Mouse (Mus musculus) liver, embryonic 13.5 days (tissue): ENCODE measurements at regions not wholly inside any gene's neighbourhood (a gene's known extent, or its start where the extent isn't known, plus 50 kb on each side); places are given as distances from the start of the nearest gene placed in this dataset.

Experiments used
- ATAC-seq: fragments of 200-750 bp; cut with Nextera tagmentation; 2 replicates; pipeline ENCODE4 v1.8.0; 2017; ENCODE audit warnings: low read depth, mild to moderate bottlenecking, moderate number of reproducible peaks, moderate library complexity
- DNase-seq: peaks from one replicate; pipeline ENCODE4 v3.0.0; 2022
- H3K27ac ChIP-seq: fragments of 300-500 bp; sonication (generic); 2 replicates; pipeline ENCODE4 v1.5.1; 2015; ENCODE audit warnings: moderate library complexity, mild to moderate bottlenecking, inconsistent platforms
- H3K27me3 ChIP-seq: fragments of 300-500 bp; sonication (generic); 2 replicates; pipeline ENCODE4 v1.6.1; 2015; ENCODE audit warnings: mild to moderate bottlenecking, inconsistent platforms
- H3K36me3 ChIP-seq: fragments of 300-500 bp; sonication (generic); 2 replicates; pipeline ENCODE4 v1.6.1; 2015; ENCODE audit warnings: mild to moderate bottlenecking, inconsistent platforms
- H3K4me1 ChIP-seq: fragments of 300-500 bp; sonication (generic); replicated peaks from 2 replicates; pipeline ENCODE4 v1.6.1; 2015; ENCODE audit warnings: inconsistent platforms
- H3K4me2 ChIP-seq: fragments of 300-500 bp; sonication (generic); 2 replicates; pipeline ENCODE4 v1.6.1; 2015; ENCODE audit warnings: inconsistent platforms, mild to moderate bottlenecking, moderate library complexity
- H3K4me3 ChIP-seq: fragments of 300-500 bp; sonication (generic); replicated peaks from 2 replicates; pipeline ENCODE4 v1.5.1; 2015; ENCODE audit warnings: mild to moderate bottlenecking, inconsistent platforms
- H3K9ac ChIP-seq: fragments of 300-500 bp; sonication (generic); 2 replicates; pipeline ENCODE4 v1.6.1; 2015; ENCODE audit warnings: mild to moderate bottlenecking, inconsistent platforms
- H3K9me3 ChIP-seq: fragments of 300-500 bp; sonication (generic); replicated peaks from 2 replicates; pipeline ENCODE4 v1.6.1; 2016; ENCODE audit warnings: inconsistent platforms
- WGBS: fragments of 180-500 bp; shearing (Covaris S2); methylation state at CpG from one replicate; pipeline ENCODE4 v1.1.7; 2015; ENCODE audit not compliant: insufficient replicate concordance; 5-methylcytosine and 5-hydroxymethylcytosine counted together

GRCm38 (mm10) chr3:52181326-52182101 lies 76.6 kb upstream of the Maml3 start:
- H3K27me3 ChIP-seq = no peaks in the 10 kb centered on the region
- no peaks in the 10 kb centered on the region for H3K9me3 ChIP-seq
- DNase-seq (no peak), ATAC-seq (no peak)
- H3K27ac ChIP-seq = no peak overlapping the region; the same call in 1 of the 2 replicates
- H3K9ac ChIP-seq = no peak overlapping the region
- no peak overlapping the region for H3K4me3 ChIP-seq
- no peaks in the 10 kb centered on the region for H3K36me3 ChIP-seq
- 63% methylated on average over 9 of the region's 9 CpGs for WGBS
- H3K4me2 ChIP-seq = no peak overlapping the region
- H3K4me1 ChIP-seq = peaks cover 8% of the 10 kb centered on the region

- Histone ChIP-seq H3K27ac (no peak overlapping the region), H3K27me3 (no peaks in the 10 kb centered on the region), H3K36me3 (no peaks in the 10 kb centered on the region), H3K4me2 (no peak overlapping the region), H3K9me3 (no peaks in the 10 kb centered on the region), H3K4me3 (no peak overlapping the region), H3K9ac (no peak overlapping the region), H3K4me1 (peaks cover 8% of the 10 kb centered on the region)
- WGBS = 81% methylated on average over 12 of the region's 12 CpGs
- ATAC-seq (no peak), DNase-seq (no peak)
Measured at GRCm38 (mm10) chr3:52184241-52184640, 79.4 kb upstream of the Maml3 start.

GRCm38 (mm10) chr3:52185351-52185750 lies 80.5 kb upstream of the Maml3 start:
- ATAC-seq = no peak
- Histone ChIP-seq H3K4me3 (no peak overlapping the region), H3K27ac (no peak overlapping the region), H3K9ac (no peak overlapping the region), H3K4me2 (no peak overlapping the region), H3K27me3 (no peaks in the 10 kb centered on the region), H3K4me1 (peaks cover 6% of the 10 kb centered on the region), H3K36me3 (no peaks in the 10 kb centered on the region), H3K9me3 (no peaks in the 10 kb centered on the region)
- WGBS = 54% methylated on average over 2 of the region's 2 CpGs
- DNase-seq = no peak

- DNase-seq = no peak
- ATAC-seq = no peak
Measured at GRCm38 (mm10) chr3:52187401-52187801, 80.7 kb upstream of the Foxo1 start.

GRCm38 (mm10) chr3:52188303-52188702 lies 79.8 kb upstream of the Foxo1 start:
- no peak overlapping the region for H3K4me2 ChIP-seq
- no peak overlapping the region for H3K27ac ChIP-seq
- no peak overlapping the region for H3K4me3 ChIP-seq
- H3K36me3 ChIP-seq = no peaks in the 10 kb centered on the region
- no peaks in the 10 kb centered on the region for H3K27me3 ChIP-seq
- WGBS = 57% methylated on average over 6 of the region's 6 CpGs
- H3K9me3 ChIP-seq = no peaks in the 10 kb centered on the region
- ATAC-seq = no peak
- no peaks in the 10 kb centered on the region for H3K4me1 ChIP-seq
- H3K9ac ChIP-seq = no peak overlapping the region
- DNase-seq = no peak

More at GRCm38 (mm10) chr3:52187401-52187801, 80.7 kb upstream of the Foxo1 start:
- Histone ChIP-seq H3K9me3 (no peaks in the 10 kb centered on the region), H3K36me3 (no peaks in the 10 kb centered on the region), H3K27me3 (no peaks in the 10 kb centered on the region), H3K4me2 (no peak overlapping the region), H3K4me3 (no peak overlapping the region), H3K27ac (no peak overlapping the region), H3K9ac (no peak overlapping the region), H3K4me1 (no peaks in the 10 kb centered on the region)
- 62% methylated on average over 4 of the region's 4 CpGs for WGBS

GRCm38 (mm10) chr3:52189016-52189415 lies 79.1 kb upstream of the Foxo1 start:
- Histone ChIP-seq H3K27ac (no peak overlapping the region), H3K36me3 (no peaks in the 10 kb centered on the region), H3K4me3 (no peak overlapping the region), H3K4me1 (no peaks in the 10 kb centered on the region), H3K9me3 (no peaks in the 10 kb centered on the region), H3K9ac (no peak overlapping the region), H3K27me3 (no peaks in the 10 kb centered on the region), H3K4me2 (no peak overlapping the region)
- 67% methylated on average over 6 of the region's 6 CpGs for WGBS
- DNase-seq (no peak), ATAC-seq (no peak)

- WGBS = 49% methylated on average over 7 of the region's 7 CpGs
- H3K4me2 ChIP-seq = no peak overlapping the region
- ATAC-seq (no peak), DNase-seq (no peak)
- H3K27me3 ChIP-seq = 0 out of 2 replicates have a peak, but pooled peaks cover 3% of the 10 kb centered on the region
- no peak overlapping the region for H3K4me3 ChIP-seq
- H3K9ac ChIP-seq = no peak overlapping the region
- H3K36me3 ChIP-seq = no peaks in the 10 kb centered on the region
- H3K27ac ChIP-seq = no peak overlapping the region
- H3K9me3 ChIP-seq = no peaks in the 10 kb centered on the region
- H3K4me1 ChIP-seq = no peaks in the 10 kb centered on the region
Measured at GRCm38 (mm10) chr3:52190021-52190420, 78.1 kb upstream of the Foxo1 start.

- no peak overlapping the region for H3K27ac ChIP-seq
- 58% methylated on average over 7 of the region's 7 CpGs for WGBS
- H3K27me3 ChIP-seq = peaks cover 21% of the 10 kb centered on the region
- ATAC-seq (no peak), DNase-seq (no peak)
- H3K4me3 ChIP-seq = no peak overlapping the region
- H3K9me3 ChIP-seq = no peaks in the 10 kb centered on the region
- no peaks in the 10 kb centered on the region for H3K36me3 ChIP-seq
- no peak overlapping the region for H3K9ac ChIP-seq
- H3K4me2 ChIP-seq = no peak overlapping the region
- peaks cover 4% of the 10 kb centered on the region for H3K4me1 ChIP-seq
Measured at GRCm38 (mm10) chr3:52193026-52193425, 75.1 kb upstream of the Foxo1 start.

- Histone ChIP-seq H3K4me3 (no peak overlapping the region), H3K9me3 (no peaks in the 10 kb centered on the region), H3K27ac (no peak overlapping the region), H3K4me2 (no peak overlapping the region), H3K36me3 (no peaks in the 10 kb centered on the region), H3K4me1 (peaks cover 11% of the 10 kb centered on the region), H3K27me3 (peaks cover 30% of the 10 kb centered on the region), H3K9ac (no peak overlapping the region)
- 69% methylated on average over 10 of the region's 10 CpGs for WGBS
- DNase-seq (no peak), ATAC-seq (no peak)
Measured at GRCm38 (mm10) chr3:52194216-52194615, 73.9 kb upstream of the Foxo1 start.

GRCm38 (mm10) chr3:52195486-52195885 lies 72.7 kb upstream of the Foxo1 start:
- no peak overlapping the region for H3K4me3 ChIP-seq
- H3K9me3 ChIP-seq = no peaks in the 10 kb centered on the region
- H3K4me1 ChIP-seq = peaks cover 18% of the 10 kb centered on the region
- H3K27me3 ChIP-seq = peaks cover 36% of the 10 kb centered on the region
- no peak overlapping the region for H3K4me2 ChIP-seq
- no peak for ATAC-seq
- no peak overlapping the region for H3K9ac ChIP-seq
- no peaks in the 10 kb centered on the region for H3K36me3 ChIP-seq
- H3K27ac ChIP-seq = no peak overlapping the region
- DNase-seq = no peak
- 55% methylated on average over 3 of the region's 3 CpGs for WGBS

GRCm38 (mm10) chr3:52196047-52196935 lies 71.8 kb upstream of the Foxo1 start:
- 8% methylated on average over 34 of the region's 39 CpGs for WGBS
- Histone ChIP-seq H3K9me3 (no peaks in the 10 kb centered on the region), H3K4me2 (peak overlapping the region; percentile 68), H3K27me3 (peaks cover 36% of the 10 kb centered on the region), H3K36me3 (no peaks in the 10 kb centered on the region), H3K4me3 (peak overlapping the region; percentile 43), H3K4me1 (peaks cover 18% of the 10 kb centered on the region), H3K9ac (peak overlapping the region; percentile 57), H3K27ac (no peak overlapping the region)
- peak; percentile 46 for DNase-seq
- ATAC-seq = no peak
